Mouse (Mus musculus) lung, embryonic 16.5 days (tissue): Measurements from ENCODE around the gene Lef1. TPM values are rescaled to one million over a fixed set of nuclear protein-coding genes. Genes with fewer than 3 reads are reported as not detected.

Experiments
- ATAC-seq: fragments of 200-750 bp; cut with Nextera tagmentation; 2 replicates; pipeline ENCODE4 v1.8.0; 2017; ENCODE audit warnings: low read depth, mild to moderate bottlenecking, moderate library complexity
- H3K27ac ChIP-seq: fragments of 300-500 bp; sonication (generic); 2 replicates; pipeline ENCODE4 v1.5.1; 2014; ENCODE audit warnings: mild to moderate bottlenecking, control low read depth, low read length
- H3K27me3 ChIP-seq: fragments of 300-500 bp; sonication (generic); 2 replicates; pipeline ENCODE4 v1.6.1; 2014; ENCODE audit warnings: low read depth, low read length, mixed read lengths; ENCODE audit not compliant: control insufficient read depth, insufficient read depth
- H3K36me3 ChIP-seq: fragments of 300-500 bp; sonication (generic); 2 replicates; pipeline ENCODE4 v1.6.1; 2014; ENCODE audit warnings: low read length; ENCODE audit not compliant: control insufficient read depth, insufficient read depth
- H3K4me1 ChIP-seq: fragments of 300-500 bp; sonication (generic); replicated peaks from 2 replicates; pipeline ENCODE4 v1.6.1; 2014; ENCODE audit warnings: low read length, mixed read lengths; ENCODE audit not compliant: control insufficient read depth, insufficient read depth
- H3K4me2 ChIP-seq: fragments of 300-500 bp; sonication (generic); 2 replicates; pipeline ENCODE4 v1.6.1; 2014; ENCODE audit warnings: low read depth, low read length, control low read depth
- H3K4me3 ChIP-seq: fragments of 300-500 bp; sonication (generic); 2 replicates; pipeline ENCODE4 v1.5.1; 2014; ENCODE audit warnings: mild to moderate bottlenecking, low read length, control low read depth
- H3K9ac ChIP-seq: fragments of 300-500 bp; sonication (generic); 2 replicates; pipeline ENCODE4 v1.6.1; 2014; ENCODE audit warnings: low read length, control low read depth
- H3K9me3 ChIP-seq: fragments of 300-500 bp; sonication (generic); 2 replicates; pipeline ENCODE4 v1.6.1; 2016; ENCODE audit warnings: low read length; ENCODE audit not compliant: control insufficient read depth
- WGBS: fragments of 180-500 bp; shearing (Covaris S2); extraction: QIAGEN DNeasy Blood & Tissue Kit; methylation state at CpG from one replicate; pipeline ENCODE4 v1.1.7; 2014; 5-methylcytosine and 5-hydroxymethylcytosine counted together
- polyA plus RNA-seq: library from polyadenylated mRNA; unstranded; fragments of >200 nt; fragmentation: Nextera tagmentation; extraction: Ambion mirVana; gene quantifications from 2 replicates; pipeline ENCODE4 v1.2.1, GENCODE M21; 2015

Lef1 gene
- polyA plus RNA-seq, 1 experiment from 2014 or later: 18.1 TPM

GRCm38 (mm10) chr3:131083722-131084121 lies 26.5 kb upstream of the Lef1 start:
- no peak overlapping the region for H3K4me3 ChIP-seq
- no peaks in the 10 kb centered on the region for H3K9me3 ChIP-seq
- no peaks in the 10 kb centered on the region for H3K27me3 ChIP-seq
- 66% methylated on average over 6 of the region's 6 CpGs for WGBS
- H3K4me1 ChIP-seq: no peaks in the 10 kb centered on the region; the same call in 1 of the 2 replicates
- H3K4me2 ChIP-seq: no peak overlapping the region
- ATAC-seq: no peak
- H3K36me3 ChIP-seq: no peaks in the 10 kb centered on the region
- no peak overlapping the region for H3K27ac ChIP-seq
- no peak overlapping the region for H3K9ac ChIP-seq

GRCm38 (mm10) chr3:131084718-131085561 lies 25.3 kb upstream of the Lef1 start:
- Histone ChIP-seq H3K9me3 (no peaks in the 10 kb centered on the region), H3K36me3 (no peaks in the 10 kb centered on the region), H3K27me3 (no peaks in the 10 kb centered on the region), H3K9ac (peak overlapping the region; percentile 45), H3K4me2 (peak overlapping the region; percentile 67), H3K4me3 (peak overlapping the region; percentile 45), H3K4me1 (no peaks in the 10 kb centered on the region; the same call in 1 of the 2 replicates), H3K27ac (no peak overlapping the region)
- no peak for ATAC-seq
- WGBS: 8% methylated on average over 30 of the region's 30 CpGs

- Histone ChIP-seq H3K36me3 (no peaks in the 10 kb centered on the region), H3K4me3 (no peak overlapping the region), H3K27me3 (no peaks in the 10 kb centered on the region), H3K9me3 (no peaks in the 10 kb centered on the region), H3K9ac (no peak overlapping the region), H3K4me1 (no peaks in the 10 kb centered on the region; the same call in 1 of the 2 replicates), H3K4me2 (no peak overlapping the region), H3K27ac (no peak overlapping the region)
- 63% methylated on average over 9 of the region's 9 CpGs for WGBS
- ATAC-seq: no peak
These were observed 24.3 kb upstream of the Lef1 start for GRCm38 (mm10) chr3:131085978-131086377.

- 60% methylated on average over 3 of the region's 3 CpGs for WGBS
- H3K4me2 ChIP-seq: no peak overlapping the region
- no peak for ATAC-seq
- H3K27ac ChIP-seq: no peak overlapping the region
- H3K9me3 ChIP-seq: no peaks in the 10 kb centered on the region
- no peaks in the 10 kb centered on the region for H3K27me3 ChIP-seq
- no peak overlapping the region for H3K4me3 ChIP-seq
- no peak overlapping the region for H3K9ac ChIP-seq
- peaks cover 7% of the 10 kb centered on the region for H3K4me1 ChIP-seq
- H3K36me3 ChIP-seq: no peaks in the 10 kb centered on the region
These were observed 20.6 kb upstream of the Lef1 start for GRCm38 (mm10) chr3:131089721-131090120.

- H3K4me2 ChIP-seq: no peak overlapping the region
- H3K9me3 ChIP-seq: no peaks in the 10 kb centered on the region
- ATAC-seq: peak; percentile 34; the same call in 1 of the 2 replicates
- H3K9ac ChIP-seq: no peak overlapping the region
- no peaks in the 10 kb centered on the region for H3K27me3 ChIP-seq
- 12% methylated on average over 6 of the region's 6 CpGs for WGBS
- H3K4me3 ChIP-seq: no peak overlapping the region
- no peaks in the 10 kb centered on the region for H3K36me3 ChIP-seq
- no peak overlapping the region for H3K27ac ChIP-seq
- H3K4me1 ChIP-seq: peaks cover 7% of the 10 kb centered on the region
These were observed 18.2 kb upstream of the Lef1 start for GRCm38 (mm10) chr3:131092113-131092512.

GRCm38 (mm10) chr3:131093736-131094135 lies 16.5 kb upstream of the Lef1 start:
- no peak for ATAC-seq
- H3K4me2 ChIP-seq: no peak overlapping the region
- no peaks in the 10 kb centered on the region for H3K9me3 ChIP-seq
- no peak overlapping the region for H3K4me3 ChIP-seq
- no peaks in the 10 kb centered on the region for H3K36me3 ChIP-seq
- H3K9ac ChIP-seq: no peak overlapping the region
- no peak overlapping the region for H3K27ac ChIP-seq
- WGBS: 61% methylated on average over 12 of the region's 12 CpGs
- peaks cover 7% of the 10 kb centered on the region for H3K4me1 ChIP-seq
- no peaks in the 10 kb centered on the region for H3K27me3 ChIP-seq

GRCm38 (mm10) chr3:131096105-131096504 lies 14.2 kb upstream of the Lef1 start:
- Histone ChIP-seq H3K9ac (no peak overlapping the region), H3K9me3 (no peaks in the 10 kb centered on the region), H3K4me1 (peaks cover 7% of the 10 kb centered on the region), H3K27ac (no peak overlapping the region), H3K4me2 (no peak overlapping the region), H3K36me3 (no peaks in the 10 kb centered on the region), H3K27me3 (no peaks in the 10 kb centered on the region), H3K4me3 (no peak overlapping the region)
- 67% methylated on average over 4 of the region's 4 CpGs for WGBS
- no peak for ATAC-seq

- Histone ChIP-seq H3K9me3 (no peaks in the 10 kb centered on the region), H3K27me3 (peaks cover 9% of the 10 kb centered on the region), H3K4me2 (no peak overlapping the region), H3K4me1 (peaks cover 10% of the 10 kb centered on the region), H3K36me3 (no peaks in the 10 kb centered on the region), H3K4me3 (no peak overlapping the region), H3K9ac (no peak overlapping the region), H3K27ac (no peak overlapping the region)
- ATAC-seq: no peak
- whole genome bisulfite sequencing: 41% methylated on average over 13 of the region's 13 CpGs
These were observed 8.0 kb upstream of the Lef1 start for GRCm38 (mm10) chr3:131102191-131102774.

- Histone ChIP-seq H3K9me3 (no peaks in the 10 kb centered on the region), H3K4me3 (peak overlapping the region; percentile 47), H3K9ac (no peak overlapping the region), H3K4me2 (peak overlapping the region; percentile 58), H3K36me3 (no peaks in the 10 kb centered on the region), H3K4me1 (peaks cover 26% of the 10 kb centered on the region), H3K27ac (no peak overlapping the region), H3K27me3 (peaks cover 33% of the 10 kb centered on the region)
- 42% methylated on average over 8 of the region's 8 CpGs for WGBS
- ATAC-seq: no peak
These were observed 4.9 kb upstream of the Lef1 start for GRCm38 (mm10) chr3:131105362-131105761.
